Mouse (Mus musculus): ENCODE results near the gene AI467606.

GRCm38 (mm10) chr7:127082271-127082670 is 8.9 kb upstream of the AI467606 start:
- TF ChIP-seq POLR2A (IDR thresholded peaks at IDR 0.05; ENCODE audit: control insufficient read depth, low read depth, low read length) (no peak), CTCF (IDR thresholded peaks at IDR 0.05; ENCODE audit: control insufficient read depth, insufficient read depth, insufficient replicate concordance, low read depth, low read length) (no peak)
